Mouse (Mus musculus): ENCODE data around the gene Gtf2a1.
"Not testable (repeated sequence)": the region's sequence is repeated elsewhere in the genome, so short reads cannot be mapped to it uniquely, and the experiment has no call there.

Gene Gtf2a1

GRCm38 (mm10) chr12:91581204-91582070, 8.8 kb downstream of the Gtf2a1 start:
- no peak for DNase-seq

GRCm38 (mm10) chr12:91579665-91580064, 10.6 kb downstream of the Gtf2a1 start:
- no peak for DNase-seq

DNA sequence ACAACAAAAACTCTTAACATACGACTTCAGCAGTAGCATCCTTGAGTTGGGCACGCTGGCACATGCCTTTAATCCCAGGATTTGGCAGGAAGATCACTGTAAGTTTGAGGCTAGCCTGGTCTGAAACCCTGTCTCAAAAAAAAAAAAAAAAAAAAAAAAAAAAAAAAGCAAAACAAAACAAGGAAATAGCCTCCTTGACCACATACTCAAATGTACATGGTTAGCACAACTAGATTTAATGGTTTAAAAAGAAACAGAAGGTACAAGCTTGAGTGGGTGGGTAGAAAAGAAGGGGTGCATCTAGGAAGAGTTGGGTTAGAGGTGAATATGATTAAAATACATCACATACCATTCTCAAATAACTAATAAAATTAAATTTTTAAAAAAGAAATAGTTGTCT, 18.6 kb downstream of the Gtf2a1 start:
- no peak for DNase-seq

DNA sequence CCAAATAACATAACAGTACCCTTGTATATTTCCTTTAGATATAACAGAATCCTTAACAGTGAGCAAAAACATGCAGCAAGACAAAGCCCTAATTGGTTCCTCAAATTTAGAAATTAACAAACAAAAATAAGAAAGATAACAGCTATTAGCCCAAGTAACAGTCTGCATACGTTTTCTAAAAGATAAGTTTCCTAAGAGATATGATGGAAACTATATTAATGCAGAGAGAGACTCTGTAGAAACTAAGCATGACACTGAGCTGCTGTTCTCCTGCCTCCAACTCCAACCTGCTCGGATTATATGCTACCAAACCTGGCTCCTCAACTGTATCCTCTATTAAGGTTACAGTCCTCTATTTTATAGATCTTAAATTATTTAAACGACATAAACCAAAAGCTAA, 21.0 kb downstream of the Gtf2a1 start:
- DNase-seq: no peak

- DNase-seq: no peak
Observed at GRCm38 (mm10) chr12:91567145-91567544, 23.1 kb downstream of the Gtf2a1 start.

DNA sequence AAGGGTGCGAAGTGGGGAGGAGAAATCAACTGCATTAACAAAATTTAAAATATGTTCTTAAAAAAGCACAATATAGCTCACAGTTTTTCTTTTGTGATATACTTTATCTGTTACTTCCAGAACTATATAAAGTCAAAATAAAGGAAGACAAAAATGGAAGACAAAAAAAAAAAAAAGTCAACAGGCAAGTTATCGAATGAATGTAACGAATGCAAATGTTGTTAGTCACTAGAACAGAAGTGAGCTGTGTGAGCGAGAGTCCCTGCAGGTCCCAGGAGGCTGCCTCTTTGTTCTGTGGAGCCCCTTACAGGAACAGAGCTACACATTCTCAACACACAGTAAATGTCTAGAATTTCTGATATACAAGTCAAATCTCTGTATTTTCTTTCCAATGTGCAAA, 32.1 kb downstream of the Gtf2a1 start:
- DNase-seq: not testable (repeated sequence)

DNA sequence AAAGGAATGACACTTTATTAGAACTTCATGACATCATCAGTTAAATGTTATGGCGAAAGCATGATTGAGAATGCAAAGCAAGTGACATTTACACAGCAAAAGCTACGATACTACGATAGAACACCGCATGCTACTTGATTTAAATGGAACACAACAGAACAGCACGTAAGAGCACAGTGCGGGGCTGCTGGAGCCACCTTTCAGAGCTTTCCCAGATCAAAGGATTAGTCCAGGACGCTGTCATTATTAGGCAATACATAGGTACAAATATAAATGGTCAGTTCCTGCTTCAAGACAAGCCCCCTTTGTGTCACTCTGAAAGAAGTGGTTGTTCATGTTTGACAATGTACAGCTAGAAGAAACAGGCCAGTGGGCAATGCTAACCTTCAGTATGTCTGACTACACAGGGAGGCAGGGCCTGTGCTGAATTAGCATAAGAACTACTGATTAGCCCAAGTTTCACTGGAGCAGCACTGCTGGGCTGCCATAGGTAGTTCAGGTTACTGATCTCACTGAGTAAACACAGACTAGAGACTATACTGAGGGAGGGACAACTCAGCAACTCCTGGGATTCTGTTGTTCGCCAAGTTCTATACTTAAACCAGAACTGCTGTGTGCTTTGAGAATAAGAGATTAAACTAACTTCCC, 32.8 kb downstream of the Gtf2a1 start:
- not testable (repeated sequence) for DNase-seq

DNA sequence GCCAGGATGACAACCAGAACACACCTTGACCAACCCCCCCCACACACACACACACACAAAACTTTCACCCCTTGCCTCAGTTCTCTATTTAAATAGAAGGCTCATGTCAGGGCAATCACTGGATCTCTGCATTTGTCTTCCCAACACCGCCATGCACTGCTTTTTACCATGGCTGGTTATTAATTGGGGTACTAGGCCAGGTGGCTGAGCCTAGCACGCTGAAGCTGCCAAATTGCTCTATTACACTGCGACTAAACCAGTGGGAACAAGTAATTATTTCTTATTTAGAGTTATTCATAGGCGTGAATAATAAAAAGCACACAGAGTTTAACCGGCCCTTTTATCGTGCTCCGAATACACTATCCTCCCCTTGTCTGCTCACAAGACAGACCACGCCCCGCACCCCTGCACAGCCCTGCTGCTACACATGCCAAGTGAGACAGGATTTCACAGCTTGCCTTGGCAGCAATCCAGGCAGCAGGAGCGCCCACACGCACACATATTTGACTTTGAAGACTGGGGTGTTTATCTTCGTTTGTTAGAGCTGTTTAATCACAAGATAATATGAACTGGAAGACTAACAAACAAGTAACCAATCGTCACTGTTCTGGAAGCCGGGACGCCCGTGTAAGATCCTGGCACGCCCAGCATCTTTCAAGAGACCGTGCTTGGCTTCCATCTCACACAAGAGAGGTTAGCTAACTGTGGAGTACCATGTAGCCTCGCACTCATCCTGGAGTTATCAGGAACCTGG, 38.3 kb downstream of the Gtf2a1 start:
- peak; percentile 64 for DNase-seq

GRCm38 (mm10) chr12:91549471-91549870, 40.8 kb downstream of the Gtf2a1 start:
- DNase-seq: no peak

DNA sequence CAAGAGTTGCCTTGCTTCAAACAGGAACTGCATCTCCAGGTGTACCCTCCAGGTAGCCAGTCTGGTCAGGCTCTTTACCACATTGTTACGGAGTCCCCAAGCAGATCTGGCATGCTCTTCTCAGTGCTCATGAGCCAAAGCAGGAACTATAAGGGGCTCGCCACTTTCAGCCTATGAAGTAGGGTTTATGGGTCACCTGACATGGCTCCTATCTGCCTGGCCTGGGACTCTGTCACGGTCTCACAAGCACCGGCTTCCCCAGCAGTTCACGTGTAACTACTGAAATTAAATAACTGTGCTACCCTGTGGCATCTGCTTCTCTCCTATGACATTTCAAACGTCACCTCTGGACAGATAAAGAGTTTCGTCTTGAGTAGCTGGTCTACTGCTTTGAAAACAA, 50.1 kb downstream of the Gtf2a1 start:
- DNase-seq: no peak

- no peak for DNase-seq
Observed at GRCm38 (mm10) chr12:91534514-91534913, 55.8 kb downstream of the Gtf2a1 start.

DNA sequence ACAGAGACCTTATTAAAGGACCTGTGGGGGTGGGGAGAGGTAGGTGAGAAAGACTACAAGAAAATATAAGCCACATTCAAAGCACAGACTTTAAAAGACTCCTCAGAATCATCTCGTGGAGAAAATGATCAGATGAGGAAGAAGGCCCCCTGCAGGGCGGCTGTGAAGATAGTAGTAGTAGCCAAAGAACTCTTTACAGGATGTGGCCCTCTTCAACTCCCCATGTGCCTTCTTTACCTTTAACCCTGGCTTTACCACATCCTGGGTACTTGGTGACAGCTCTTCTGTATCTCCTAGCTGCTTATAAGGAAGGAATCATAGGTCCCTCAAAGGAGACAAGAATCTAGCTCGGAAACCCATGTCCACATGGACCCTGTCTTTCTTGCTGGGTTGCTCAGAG, 66.7 kb downstream of the Gtf2a1 start:
- no peak for DNase-seq

GRCm38 (mm10) chr12:91517808-91518207, 72.5 kb downstream of the Gtf2a1 start:
- DNase-seq: no peak

- DNase-seq: no peak
Observed at GRCm38 (mm10) chr12:91513980-91514379, 76.3 kb downstream of the Gtf2a1 start.

- no peak for DNase-seq
Observed at GRCm38 (mm10) chr12:91511766-91512165, 78.5 kb downstream of the Gtf2a1 start.
